Mouse (Mus musculus) ovary, adult 18-20 months (tissue): ENCODE measurements at regions not wholly inside any gene's neighbourhood (a gene's known extent, or its start where the extent isn't known, plus 50 kb on each side); places are given as distances from the start of the nearest gene placed in this dataset.

Source experiments
- DNase-seq: peaks from one replicate; pipeline ENCODE4 v3.0.0; 2022; ENCODE audit warnings: low spot score, mixed read lengths

DNA sequence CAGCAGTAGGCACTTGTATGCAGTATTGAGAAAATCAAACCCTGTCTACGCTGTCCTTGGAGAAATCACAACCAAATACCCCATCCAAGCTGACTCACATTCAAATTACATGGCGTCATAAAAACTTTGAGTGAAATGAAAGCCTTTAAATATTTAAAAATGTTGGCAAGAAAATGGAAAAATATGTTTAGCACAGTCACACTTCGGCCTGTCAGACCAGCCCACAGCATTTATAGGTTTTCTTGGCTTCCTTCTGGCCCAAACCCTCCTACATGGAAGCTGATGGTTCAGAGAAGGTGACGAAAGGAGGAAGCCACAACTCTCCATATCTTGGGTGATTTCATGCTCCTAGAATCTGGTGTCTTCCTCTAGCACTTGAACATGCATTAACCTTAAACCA lies 240.9 kb upstream of the Gm5148 start:
- no peak for DNase-seq

DNA sequence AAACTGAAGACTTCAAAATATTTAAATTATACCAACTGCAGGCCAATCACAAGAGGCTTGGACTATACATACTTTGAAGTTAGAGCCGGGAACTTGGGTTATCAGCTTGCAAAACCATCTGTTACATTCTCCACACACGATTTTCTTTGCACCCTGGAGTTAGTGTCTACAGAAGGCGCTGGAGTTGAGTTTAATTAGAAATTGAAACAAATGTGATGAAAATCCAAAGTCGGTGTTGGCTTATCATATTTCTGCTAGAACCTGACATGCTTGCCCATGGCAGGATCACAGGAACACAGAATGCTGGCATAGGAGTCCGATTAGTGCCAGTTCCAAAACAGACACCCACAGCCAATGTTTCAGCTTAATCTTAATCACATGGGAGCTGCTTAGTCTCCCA lies 239.8 kb upstream of the Gm5148 start:
- DNase-seq, result no peak

DNA sequence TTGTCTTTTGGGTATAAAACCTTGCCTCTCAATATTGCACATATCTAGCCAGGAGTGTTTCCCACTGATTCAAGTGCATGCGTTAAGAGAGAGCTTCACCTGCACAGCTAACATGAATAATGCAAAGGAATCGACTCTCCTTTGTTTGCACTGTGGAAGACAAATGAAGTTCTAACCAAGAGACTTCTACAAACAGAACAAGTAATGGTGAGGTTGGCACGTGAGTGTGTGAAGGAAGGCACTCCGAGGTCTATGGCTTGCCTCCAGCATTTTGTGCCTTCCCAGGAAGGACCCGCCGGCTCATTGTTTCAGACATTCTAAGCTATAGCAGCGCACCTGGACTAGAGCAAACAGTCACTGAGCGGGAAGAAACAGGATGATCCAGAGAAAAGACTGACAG lies 238.5 kb upstream of the Gm5148 start:
- no peak for DNase-seq

DNA sequence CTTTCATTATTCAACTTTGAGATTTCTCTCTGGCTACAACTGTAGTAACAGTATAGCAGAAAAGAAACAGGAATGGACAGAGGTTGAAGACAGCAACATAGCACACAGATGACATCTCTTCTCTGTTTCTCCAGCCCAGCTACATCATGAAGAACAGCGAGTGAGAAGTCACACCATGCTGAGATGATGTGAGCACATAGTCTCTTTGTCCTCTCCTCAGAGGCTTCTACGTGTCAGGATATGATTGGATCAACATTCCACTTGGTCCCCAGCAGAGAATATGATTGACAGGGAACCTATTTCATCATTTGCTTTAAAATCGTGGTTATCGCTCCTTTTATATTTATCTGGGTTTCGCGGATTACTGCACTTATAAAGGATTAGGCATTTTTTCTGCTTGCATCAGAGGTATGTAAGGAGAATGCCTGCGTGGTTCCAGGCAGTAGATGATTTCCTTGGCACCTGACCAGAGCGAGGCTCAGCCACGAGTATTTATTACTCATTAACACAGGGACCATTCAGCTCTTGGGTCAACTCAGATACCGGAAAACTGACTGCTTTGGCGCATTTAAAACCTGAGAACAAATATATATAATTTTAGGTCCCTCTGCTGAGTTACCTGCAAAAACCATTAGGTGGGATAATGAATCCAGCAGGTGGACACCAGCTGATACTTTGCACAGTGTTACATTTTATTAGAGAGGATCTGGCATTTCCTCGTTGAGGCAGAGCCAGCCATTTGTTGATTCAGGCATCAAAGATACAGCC lies 237.9 kb upstream of the Gm5148 start:
- no peak for DNase-seq

DNA sequence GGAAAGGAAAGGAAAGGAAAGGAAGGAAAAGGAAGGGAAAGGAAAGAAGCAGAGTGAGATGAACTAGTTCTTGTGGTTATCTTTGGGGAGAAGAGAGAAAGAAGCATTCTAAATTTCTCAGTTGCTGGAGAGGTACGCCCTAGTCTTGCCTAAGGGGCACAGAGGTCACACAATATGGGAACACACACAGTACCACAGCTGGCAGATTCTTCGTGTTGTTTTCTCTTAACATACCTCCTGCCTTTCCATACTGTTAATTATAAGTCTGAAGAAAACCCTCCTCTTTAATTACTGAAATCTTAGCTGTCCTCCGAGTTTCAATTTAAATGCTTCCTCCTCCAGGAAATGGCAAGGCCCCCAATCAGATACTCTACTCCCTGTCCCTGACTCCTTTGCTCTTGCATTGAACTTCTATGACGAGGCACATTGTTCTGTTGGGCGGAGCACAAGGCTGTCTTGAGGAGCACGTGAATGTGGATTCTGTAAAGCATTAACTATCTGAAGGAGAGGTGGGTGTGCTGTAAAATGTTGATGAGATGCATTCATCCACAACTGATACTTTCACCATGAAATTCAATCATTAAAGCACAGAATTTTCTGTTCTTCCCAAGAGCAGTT lies 234.2 kb upstream of the Gm5148 start:
- DNase-seq, result no peak

DNA sequence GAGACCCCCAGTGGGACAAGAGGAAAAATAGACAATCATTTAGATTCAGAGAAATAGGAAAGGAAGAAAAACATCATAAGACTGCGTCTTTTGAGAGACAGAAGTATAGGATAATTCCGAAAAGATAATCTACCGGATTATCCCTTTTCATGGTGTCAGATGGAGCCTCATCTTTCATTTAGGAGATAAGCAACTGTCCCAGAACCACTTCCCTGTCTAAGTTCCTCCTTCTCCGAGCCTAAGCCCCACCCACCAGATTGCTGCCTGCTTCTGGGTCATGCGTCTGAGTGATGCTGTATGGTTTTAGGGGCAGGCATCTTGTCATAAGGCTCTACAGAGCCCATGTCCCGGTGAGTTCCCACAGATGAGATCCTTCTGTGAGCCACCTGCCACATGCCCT lies 232.3 kb upstream of the Gm5148 start:
- no peak for DNase-seq

DNA sequence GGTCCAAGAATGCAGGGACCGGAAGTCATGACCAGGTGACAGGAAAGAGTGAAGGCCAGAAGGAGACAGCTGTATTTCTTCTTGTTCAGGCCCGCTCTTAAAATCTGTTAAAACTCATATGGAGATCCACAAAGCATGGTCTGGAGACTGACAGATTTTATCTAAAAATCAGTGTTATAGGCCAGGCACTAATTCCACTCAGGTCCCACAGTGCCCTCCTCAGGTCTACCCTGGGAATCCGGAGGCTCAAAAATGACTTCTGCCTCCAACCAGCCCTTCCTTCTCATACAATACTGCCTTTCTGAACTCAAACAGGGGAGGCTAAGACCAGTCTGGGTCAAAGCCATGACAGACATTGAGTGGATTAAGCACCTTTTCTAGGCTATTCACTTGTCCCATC lies 228.6 kb upstream of the Gm5148 start:
- no peak for DNase-seq

DNA sequence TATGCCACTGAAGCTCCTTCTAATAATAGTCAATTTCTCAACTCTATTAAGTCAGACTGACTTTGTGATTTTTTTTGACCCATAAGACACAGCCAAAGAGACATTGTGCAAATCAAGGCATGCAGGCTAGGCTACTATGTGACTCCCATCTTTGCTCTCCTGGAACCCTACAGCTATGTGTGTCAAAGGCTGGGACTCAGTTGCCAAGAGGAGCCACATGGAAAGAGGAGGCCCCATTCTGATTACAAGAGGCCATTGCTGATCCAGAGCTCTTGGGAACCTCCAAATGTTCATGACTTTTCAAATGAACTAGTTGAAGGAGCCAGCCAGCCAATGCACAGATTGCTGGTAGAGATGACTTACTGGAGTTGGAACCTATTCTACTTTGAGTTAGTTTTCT lies 228.0 kb upstream of the Gm5148 start:
- no peak for DNase-seq

DNA sequence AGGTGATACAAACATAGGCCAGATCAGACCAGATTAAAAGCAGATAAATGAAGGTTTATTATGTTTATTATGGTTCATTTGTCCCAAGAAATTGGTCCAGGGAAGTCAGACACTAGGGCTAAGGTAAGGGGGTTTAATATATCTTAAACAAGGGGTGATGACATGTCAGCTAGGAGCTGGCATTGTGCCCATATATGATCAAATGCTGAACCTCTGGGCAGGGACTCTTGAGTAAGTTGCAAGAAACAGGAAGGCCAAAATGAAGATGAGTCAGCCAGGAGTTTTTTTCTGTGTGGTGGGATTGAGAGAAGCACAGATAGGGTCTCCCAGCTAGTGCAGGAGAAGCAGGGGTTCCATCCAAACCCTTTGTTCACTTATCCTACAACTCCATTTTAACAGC lies 219.4 kb upstream of the Gm5148 start:
- no peak for DNase-seq

DNA sequence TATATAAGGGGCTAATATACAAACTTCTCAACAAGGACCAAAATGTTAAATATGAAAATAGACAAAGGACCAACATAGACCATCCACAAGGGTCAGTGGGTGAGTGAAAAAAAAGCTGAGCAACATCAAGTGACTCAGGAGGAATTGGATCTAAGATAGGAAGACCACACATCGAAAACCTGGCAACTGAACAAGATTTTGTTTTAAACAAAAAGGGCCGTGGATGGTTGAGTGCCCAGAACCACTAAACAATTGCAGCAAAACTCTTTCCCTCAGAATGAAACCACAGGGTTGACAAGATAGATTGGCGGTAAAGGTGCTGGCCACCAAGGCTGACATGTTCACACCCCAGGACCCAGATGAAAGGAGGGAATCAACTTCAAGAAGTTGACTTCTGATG lies 215.7 kb upstream of the Gm5148 start:
- no peak for DNase-seq

DNA sequence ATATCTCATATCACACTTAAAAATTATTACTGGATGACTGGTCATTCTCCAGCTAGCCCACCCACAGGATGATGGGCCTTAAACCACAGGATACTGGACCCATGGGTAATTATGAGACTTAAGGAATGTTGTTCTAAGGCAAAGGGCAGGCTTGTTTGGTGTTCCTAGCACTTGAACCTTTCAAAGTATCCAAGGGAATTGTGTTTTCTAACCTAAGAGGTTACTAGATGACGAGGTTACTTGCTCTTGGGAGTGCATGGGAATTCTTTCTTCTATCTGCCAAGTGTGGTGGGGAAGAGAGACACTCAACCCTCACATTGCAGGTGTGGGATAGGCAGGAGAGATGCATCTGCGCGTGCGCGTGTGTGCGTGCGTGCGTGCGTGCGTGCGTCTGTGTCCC lies 214.6 kb upstream of the Gm5148 start:
- no peak for DNase-seq

DNA sequence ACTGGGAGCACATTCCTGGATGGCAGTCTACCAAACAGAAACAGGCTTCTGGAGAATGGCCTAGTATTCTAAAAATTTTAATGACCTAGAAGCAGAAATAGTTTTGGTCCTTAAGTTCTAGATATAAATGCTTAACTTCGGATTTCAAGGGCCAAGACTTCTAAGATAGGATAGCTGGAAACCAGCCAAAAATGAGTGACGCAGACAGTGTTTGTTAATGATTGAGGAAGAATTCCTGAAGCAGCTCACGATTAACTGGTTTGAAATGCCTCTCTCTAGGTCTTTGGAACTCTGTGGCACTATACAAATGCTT lies 213.9 kb upstream of the Gm5148 start:
- DNase-seq, result no peak

DNA sequence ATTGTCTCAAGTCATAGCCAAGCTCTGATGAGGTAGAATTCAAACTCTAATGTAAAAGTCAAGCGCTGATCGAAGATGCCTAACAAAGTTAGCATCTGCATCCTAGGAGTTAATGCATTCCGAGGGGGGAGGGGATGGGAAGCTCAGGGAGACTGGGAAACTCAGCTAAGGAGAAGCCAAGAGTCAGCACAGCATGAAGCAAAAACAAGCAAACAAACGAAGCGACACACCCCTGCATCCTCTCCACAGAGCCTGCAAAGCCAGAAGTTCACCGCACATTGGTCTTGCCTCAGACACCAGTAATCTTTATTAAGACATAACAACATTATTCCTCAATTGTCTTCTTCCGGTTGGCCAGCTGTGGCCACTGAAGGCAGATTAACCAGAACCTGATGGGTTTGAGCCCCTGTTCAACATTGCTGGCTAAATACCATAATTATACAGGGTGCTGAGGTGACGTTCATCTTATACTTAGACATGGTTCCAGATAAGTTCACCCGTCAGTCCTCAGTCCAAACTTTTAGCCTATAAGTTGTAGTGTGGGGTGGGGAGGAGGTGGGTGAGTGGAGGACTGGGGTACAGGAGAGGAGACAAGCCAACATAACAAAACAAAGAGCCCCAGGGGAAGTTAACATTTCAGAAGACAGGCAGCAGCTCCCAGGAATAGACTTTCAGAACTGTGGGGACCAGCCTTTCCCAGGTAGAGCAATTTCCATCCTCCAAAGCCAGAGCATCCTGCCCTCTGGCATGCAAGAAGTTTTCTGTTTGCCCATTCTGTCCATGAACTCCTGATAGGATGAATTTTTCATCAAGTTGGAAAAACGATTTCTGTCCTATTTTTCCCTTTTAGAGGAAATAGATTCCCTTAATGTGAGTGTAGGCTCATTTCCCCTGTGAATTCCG lies 213.3 kb upstream of the Gm5148 start:
- no peak for DNase-seq

DNA sequence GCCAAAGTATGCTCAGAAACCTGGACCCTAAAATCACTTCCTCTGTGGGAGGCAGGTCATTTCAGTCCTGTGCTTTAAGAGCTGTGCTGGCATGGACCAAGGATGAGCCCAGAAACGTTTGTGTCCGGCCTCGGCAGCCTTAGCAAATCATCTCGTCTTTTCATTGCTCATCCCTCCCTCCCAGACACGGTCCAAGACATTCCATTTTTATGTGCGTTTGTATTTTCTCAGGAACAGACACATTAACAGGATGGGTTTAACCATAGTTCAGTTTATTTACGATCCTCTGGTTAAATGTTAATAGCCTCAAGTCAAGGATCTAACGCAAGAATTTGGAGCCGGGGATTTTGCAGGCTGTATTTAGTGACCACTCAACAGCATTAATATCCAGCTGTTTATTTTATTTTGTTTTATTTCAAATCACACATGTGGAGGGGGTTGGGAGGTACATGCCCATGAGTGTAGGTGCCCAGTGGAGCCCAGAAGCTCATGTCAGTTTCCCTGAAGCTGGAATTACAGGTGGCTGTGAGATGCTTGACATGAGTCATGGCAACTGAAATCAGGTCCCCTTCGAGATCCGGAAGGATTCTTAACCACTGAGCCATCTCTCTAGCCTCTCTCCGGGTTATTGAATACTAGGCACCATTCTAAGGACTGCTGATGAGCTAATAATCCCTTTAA lies 212.1 kb upstream of the Gm5148 start:
- no peak for DNase-seq

DNA sequence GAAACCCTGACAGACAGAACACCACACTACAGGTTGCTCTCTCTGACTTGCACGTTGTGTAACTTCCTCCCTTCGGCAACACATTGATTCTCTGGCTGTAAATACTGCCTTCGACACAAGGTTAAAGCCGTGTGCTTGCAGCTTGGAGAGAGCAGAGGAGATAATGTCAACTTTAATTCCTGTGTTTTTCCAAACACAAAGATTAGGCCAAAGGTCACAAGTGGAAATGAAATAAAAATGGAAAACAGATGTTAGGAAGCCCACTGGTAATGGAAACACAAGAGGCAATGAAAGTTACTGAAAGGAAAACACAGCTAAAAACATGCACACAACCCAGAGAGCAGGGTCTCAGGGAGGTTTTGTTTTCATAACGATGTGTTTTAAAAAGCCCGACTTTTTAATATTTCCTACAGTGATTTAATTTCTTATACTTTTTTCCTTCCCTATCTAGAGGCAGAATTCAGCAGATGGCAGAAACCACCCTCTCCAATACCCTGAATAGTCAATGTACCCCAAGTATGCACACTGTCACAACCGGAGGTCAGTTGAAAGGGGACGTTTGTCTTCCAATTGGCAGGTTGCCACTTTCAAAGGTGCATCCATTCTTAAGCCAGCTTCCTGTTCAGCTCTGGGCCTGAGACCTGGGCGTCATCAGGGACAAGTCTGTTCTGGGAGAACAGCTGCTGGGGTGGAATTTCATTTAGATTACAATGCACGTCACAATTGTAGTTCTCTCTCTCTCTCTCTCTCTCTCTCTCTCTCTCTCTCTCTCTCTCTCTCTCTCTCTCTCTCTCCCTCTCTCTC lies 210.8 kb upstream of the Gm5148 start:
- DNase-seq, result peak; percentile 11

DNA sequence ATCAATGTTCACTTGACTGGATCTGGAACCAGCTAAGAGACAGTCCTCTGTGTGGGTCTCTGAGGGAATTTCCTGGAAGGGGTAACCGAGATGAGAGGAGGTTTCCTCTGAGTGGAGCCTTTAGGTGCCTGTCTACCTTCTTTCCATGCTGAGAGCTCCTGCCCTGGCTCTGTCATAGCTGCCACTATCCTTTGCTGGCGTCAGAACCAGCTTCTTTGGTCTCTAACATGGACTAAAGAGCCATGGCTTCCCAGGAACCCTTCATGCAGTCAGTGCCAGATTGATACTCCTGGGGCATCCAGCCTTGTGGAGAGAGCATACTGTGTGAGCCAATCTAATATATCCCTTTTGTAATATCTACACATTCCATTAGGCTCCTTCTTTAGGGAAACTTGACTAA lies 209.9 kb upstream of the Gm5148 start:
- no peak for DNase-seq

DNA sequence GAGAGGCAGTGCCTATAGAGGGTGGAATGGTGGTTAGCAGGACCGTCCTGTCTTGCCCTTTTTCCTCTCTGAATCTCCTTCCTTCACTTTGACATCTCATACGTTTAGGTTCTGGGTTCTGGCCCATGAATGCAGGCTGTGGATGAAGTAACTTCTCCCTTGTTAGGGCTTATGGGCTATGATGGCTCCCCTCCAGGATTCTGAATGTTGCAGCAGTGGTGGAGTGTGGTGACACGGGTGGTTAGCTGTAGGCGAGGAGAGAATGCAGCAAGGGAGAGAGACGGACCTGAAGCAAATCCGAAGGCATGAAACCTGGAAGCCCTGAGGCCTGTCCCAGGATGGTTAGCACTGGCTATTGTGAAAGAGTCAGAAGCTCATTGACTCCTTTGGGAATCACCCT lies 204.4 kb upstream of the Gm5148 start:
- no peak for DNase-seq

DNA sequence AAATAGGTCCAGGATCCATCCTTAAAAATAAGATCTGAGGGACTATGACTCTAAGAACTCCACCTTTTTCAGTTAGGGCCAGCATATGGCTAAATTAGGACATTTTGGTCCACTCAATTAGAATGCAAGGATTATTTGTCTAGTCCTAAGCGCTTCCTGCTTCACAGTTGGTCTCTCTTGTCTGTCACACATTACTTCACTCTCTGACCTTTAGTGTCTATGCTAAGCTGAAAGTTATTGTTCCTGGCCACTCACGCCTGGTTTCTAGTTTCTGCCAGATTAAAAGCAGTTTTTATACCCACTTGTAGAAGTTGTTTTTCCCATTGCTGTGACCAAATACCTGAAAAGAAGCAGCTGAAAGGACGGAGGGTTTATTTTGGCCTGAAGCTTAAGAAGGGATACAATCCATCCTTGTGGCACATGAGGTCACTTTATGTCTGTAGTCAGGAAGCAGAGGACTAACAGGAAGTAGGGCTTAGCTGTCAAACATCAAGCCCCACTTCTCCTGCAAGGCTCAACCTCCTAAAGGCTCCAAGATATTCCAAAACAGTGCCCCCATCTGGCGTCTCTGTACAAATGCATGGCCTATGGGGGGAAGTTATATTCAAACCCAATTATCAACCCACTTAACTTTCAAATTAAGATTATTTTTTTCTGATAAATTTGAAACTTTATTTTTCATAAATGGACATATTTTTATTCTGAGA lies 195.3 kb upstream of the Gm5148 start:
- DNase-seq, result no peak

DNA sequence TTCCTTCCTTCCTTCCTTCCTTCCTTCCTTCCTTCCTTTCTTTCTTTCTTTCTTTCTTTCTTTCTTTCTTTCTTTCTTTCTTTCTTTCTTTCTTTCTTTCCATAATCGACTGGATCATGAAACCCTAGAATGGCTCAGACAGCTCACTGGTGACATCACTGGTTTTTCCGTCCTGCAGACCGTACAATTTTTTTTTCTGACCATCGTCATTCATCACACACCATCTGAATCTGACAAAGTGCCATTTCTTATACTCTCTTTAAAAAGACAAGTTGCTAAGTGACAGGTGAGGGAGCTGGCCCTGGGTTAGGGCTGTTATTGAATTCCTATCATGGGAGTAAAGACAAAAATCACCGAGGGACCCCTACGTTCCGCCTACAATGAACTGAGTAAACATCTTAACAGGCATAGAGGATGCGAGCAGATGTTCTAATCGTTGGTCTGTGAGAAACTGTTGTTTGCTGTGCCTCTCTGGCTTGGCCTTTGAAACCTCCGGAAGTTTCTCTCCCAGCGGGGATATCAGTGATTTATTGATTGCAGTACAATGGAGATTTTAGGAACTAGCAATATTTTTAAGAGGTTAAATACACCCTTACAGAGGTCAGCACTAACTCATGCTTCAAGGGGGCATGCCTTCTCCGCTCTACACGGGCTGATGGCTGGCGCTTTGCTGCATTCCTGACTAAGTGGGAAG lies 192.6 kb upstream of the Gm5148 start:
- no peak for DNase-seq

DNA sequence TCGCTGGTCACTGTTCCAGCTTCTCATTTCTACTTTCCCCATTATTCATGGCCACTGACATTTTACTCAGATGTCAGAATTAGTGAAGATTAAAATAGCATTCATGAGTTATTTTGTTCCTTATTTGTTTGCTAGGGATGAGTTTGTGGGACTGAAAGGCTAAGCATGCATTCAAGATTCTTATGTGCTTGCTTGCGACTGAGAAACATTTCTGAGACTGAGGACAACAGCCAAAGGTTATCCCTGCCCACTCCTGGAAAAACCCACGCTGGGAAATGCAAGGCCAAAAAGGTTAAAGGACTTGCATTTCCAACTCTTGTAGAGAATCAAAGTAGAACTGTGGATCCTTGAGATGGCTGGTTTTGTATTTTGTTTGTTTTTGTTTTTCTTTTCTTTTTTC lies 192.0 kb upstream of the Gm5148 start:
- no peak for DNase-seq

DNA sequence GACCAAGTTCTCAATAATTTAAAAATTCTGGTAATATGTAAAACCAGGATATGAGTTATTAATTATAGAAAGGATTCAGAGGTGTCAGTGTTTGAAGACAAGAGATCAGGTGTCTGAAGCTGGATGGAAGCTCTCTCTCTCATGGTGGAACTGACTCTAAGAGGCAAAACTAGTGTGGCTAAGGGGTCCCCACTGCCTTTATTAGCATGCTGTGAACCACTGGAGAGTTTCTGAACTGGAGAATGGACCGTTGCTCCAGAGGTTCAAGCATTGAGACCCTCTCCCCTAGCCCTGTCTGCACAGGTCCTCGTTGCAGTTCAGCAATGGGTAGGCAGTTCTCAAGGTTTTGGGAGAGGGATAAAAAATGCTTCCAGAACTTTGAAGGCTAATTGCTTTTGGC lies 191.4 kb upstream of the Gm5148 start:
- no peak for DNase-seq
